Comparison of ENCODE assay signal across 8 mouse cellular contexts in the genomic region with DNA sequence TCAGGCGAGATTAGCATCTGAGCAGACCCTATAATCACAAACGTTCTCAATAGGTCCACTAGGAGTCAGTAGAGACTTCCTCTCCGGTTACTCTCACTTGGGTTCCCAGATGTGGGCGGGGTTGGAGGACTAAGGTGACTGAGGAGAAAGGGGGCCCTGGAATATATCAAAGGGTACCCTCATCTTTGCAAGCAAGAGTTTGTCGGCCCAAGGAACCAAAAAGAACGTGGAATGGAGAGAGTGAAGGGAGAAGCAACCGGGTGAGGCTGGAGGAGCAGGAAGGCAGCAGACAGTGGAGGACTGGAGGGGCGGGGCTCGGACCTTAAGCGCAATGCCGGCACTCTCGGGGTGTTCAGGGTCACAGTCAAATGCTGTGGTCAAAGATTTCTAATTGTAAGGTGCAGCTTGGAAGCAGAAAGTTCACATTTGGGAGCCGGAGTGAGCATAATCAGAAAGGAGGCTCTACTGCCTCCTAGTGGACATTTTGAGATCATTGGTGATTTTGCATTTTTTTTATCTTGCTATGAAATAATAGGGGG.
A peak's percentile ranks its signal among the peaks of the same experiment; 100 is the strongest.
DNase-seq lines count a peak whose midpoint lies in the region; ATAC-seq and TF ChIP-seq lines count a peak whose summit lies in the region.

No protein-coding gene starts in this region.

- peak overlapping the region; percentile 64 for H3K9ac ChIP-seq in hindbrain, embryonic 15.5 days

- POLR2A ChIA-PET in Patski (lab: Charles Lee), result interaction anchor here (1.5 kb wide), 1 partner anchor 87 kb away, joined by 4 read pairs; no protein-coding TSS in a partner anchor

- peak; percentile 9 for DNase-seq in Patski (ENCODE audit: low read depth, low spot score)
- DNase-seq in cerebellum, adult 9-11 months, result peak; percentile 45
- DNase-seq in frontal cortex, postnatal 36 days (ENCODE audit: low spot score in 2 of 2), result peak; percentile 53 to 55
- DNase-seq in layer of hippocampus, postnatal 36 days, result peak; percentile 23 to 45
- peak; percentile 89 for DNase-seq in lung, postnatal 36 days
- peak; percentile 91 for DNase-seq in retina, embryonic 14.5 days (ENCODE audit: low spot score)
- DNase-seq in thymus, postnatal 4 days, result peak; percentile 75

- H3K4me3 ChIP-seq in hindbrain, embryonic 15.5 days, result peak overlapping the region; percentile 51

- no peaks in the 10 kb centered on the region for H3K36me3 ChIP-seq in hindbrain, embryonic 15.5 days

- peak; percentile 64 for ATAC-seq in Patski
- ATAC-seq in hindbrain, embryonic 15.5 days (ENCODE audit: low FRiP score, low read depth), result peak; percentile 92

- H3K9me3 ChIP-seq in hindbrain, embryonic 15.5 days, result no peaks in the 10 kb centered on the region

- in situ Hi-C loops in Patski (cut with MboI; ENCODE audit: low pct_unique_long_range_greater_than_20kb), result loop anchor here (5.0 to 10.0 kb wide), 2 partner anchors 84 to 392 kb away; no protein-coding TSS in a partner anchor

- no peaks in the 10 kb centered on the region for H3K27me3 ChIP-seq in Patski
- H3K27me3 ChIP-seq in hindbrain, embryonic 15.5 days, result no peaks in the 10 kb centered on the region

- H3K27ac ChIP-seq in hindbrain, embryonic 15.5 days (replicated peaks), result peak overlapping the region; percentile 72

- H3K4me2 ChIP-seq in hindbrain, embryonic 15.5 days, result peak overlapping the region; percentile 83

- H3K4me1 ChIP-seq in hindbrain, embryonic 15.5 days (replicated peaks), result no peaks in the 10 kb centered on the region

- TF ChIP-seq CTCF in Patski (IDR thresholded peaks at IDR 0.05), result peak; percentile 77

- WGBS in hindbrain, embryonic 15.5 days, result 1% methylated on average over 13 of the region's 13 CpGs

- CTCF ChIA-PET in Patski (lab: Charles Lee), result interaction anchor here (0.9 to 1.7 kb wide), 5 partner anchors 76 to 114 kb away, joined by 3 to 6 read pairs (median 4); no protein-coding TSS in a partner anchor

Comparison
In these comparisons a context has a peak if more than half of its experiments do, and no peak if none do; other contexts are left out.
1. Peak in every context shown above with its lines: DNase-seq, ATAC-seq, H3K4me3 ChIP-seq and H3K27ac ChIP-seq.
2. DNase-seq: peak in every context shown above with its lines; median percentile 91 in retina, embryonic 14.5 days; 89 in lung, postnatal 36 days; 75 in thymus, postnatal 4 days; 54 in frontal cortex, postnatal 36 days; 45 in cerebellum, adult 9-11 months; 34 in layer of hippocampus, postnatal 36 days; 9 in Patski.